Mouse (Mus musculus) heart, postnatal 25 days (tissue): ENCODE measurements around the gene Spon2. TPM values are rescaled to one million over a fixed set of nuclear protein-coding genes. Genes with fewer than 3 reads are reported as not detected.

Source experiments
- total RNA-seq, 2 experiments: library from RNA; stranded (reverse); gene quantifications; 2 replicates each; pipeline ENCODE4 v1.2.3; 2021

The Spon2 gene
- total RNA-seq, 2 experiments from 2014 or later: 3.4 to 13.6 TPM

Other genes starting within 250 kb of the Spon2 start
- gene Ywhah, start 199.6 kb downstream of the Spon2 start, total RNA-seq: 100 to 1,000 TPM in 1 of 2 experiments, 10 to 100 TPM in 1; 93.4 to 103 TPM
- under 1 TPM; 0.16 to 0.31 TPM for gene Slc5a1, start 114.2 kb downstream of the Spon2 start, total RNA-seq
- 100 to 1,000 TPM; 208 to 209 TPM for gene Ctbp1, start 56.5 kb upstream of the Spon2 start, total RNA-seq
- gene Maea, start 117.1 kb upstream of the Spon2 start, total RNA-seq: 10 to 100 TPM; 92.7 to 92.8 TPM
- 1 to 10 TPM; 3.2 TPM for gene Uvssa, start 160.1 kb upstream of the Spon2 start, total RNA-seq
- gene Nkx1-1, start 215.5 kb upstream of the Spon2 start, total RNA-seq: not detected